Mouse (Mus musculus): Measurements from ENCODE around the gene Leng1. TPM values are rescaled to one million over a fixed set of nuclear protein-coding genes. Genes with fewer than 3 reads are reported as not detected.
"Not testable (repeated sequence)": the region's sequence is repeated elsewhere in the genome, so short reads cannot be mapped to it uniquely, and the experiment has no call there.

Leng1 gene
- polyA plus RNA-seq, 1 experiment from 2014 or later: 13.2 TPM

GRCm38 (mm10) chr7:3705911-3706310 is 40.3 kb upstream of the Leng1 start:
- Histone ChIP-seq H3K9me3 (ENCODE audit: control insufficient read depth, low read length) (no peaks in the 10 kb centered on the region), H3K4me2 (ENCODE audit: low read length) (peak overlapping the region; percentile 89), H3K4me3 (ENCODE audit: low read length) (peak overlapping the region; percentile 79), H3K4me1 (ENCODE audit: control insufficient read depth, insufficient read depth, low read depth, low read length) (peaks cover 16% of the 10 kb centered on the region), H3K36me3 (ENCODE audit: control insufficient read depth, insufficient read depth, low read length) (peaks cover 11% of the 10 kb centered on the region), H3K27me3 (replicated peaks; ENCODE audit: control insufficient read depth, insufficient read depth, low read length) (no peaks in the 10 kb centered on the region), H3K9ac (ENCODE audit: low read depth, low read length) (peak overlapping the region; percentile 80), H3K27ac (ENCODE audit: low read depth, low read length) (no peak overlapping the region)
- WGBS: 33% methylated on average over 6 of the region's 6 CpGs
- no peak for ATAC-seq

DNA sequence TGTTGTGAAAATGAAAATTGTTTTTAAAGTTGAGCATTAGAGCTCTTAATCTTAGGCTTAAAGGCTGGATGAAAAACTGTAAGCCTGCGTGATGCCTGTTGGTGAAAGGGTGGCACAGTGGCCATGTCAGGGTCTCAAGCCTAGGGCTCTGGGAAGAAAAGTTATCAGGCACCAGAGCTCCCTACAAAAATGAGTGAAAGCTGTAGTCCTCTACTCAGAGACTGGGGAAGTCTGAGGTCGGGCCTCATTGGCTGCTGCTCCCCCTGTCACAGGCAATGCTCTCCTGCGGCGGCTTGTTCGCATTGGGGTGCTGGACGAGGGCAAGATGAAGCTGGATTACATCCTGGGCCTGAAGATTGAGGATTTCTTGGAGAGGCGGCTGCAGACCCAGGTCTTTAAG is 39.8 kb upstream of the Leng1 start:
- Histone ChIP-seq H3K4me1 (ENCODE audit: control insufficient read depth, insufficient read depth, low read depth, low read length) (peaks cover 16% of the 10 kb centered on the region), H3K4me3 (ENCODE audit: low read length) (peak overlapping the region; percentile 79), H3K9ac (ENCODE audit: low read depth, low read length) (peak overlapping the region; percentile 80), H3K4me2 (ENCODE audit: low read length) (peak overlapping the region; percentile 89), H3K36me3 (ENCODE audit: control insufficient read depth, insufficient read depth, low read length) (peaks cover 11% of the 10 kb centered on the region)
- not testable (repeated sequence) for ATAC-seq; H3K27me3 ChIP-seq (replicated peaks; ENCODE audit: control insufficient read depth, insufficient read depth, low read length); H3K9me3 ChIP-seq (ENCODE audit: control insufficient read depth, low read length); H3K27ac ChIP-seq (ENCODE audit: low read depth, low read length)
- whole genome bisulfite sequencing: 7% methylated on average over 7 of the region's 7 CpGs

DNA sequence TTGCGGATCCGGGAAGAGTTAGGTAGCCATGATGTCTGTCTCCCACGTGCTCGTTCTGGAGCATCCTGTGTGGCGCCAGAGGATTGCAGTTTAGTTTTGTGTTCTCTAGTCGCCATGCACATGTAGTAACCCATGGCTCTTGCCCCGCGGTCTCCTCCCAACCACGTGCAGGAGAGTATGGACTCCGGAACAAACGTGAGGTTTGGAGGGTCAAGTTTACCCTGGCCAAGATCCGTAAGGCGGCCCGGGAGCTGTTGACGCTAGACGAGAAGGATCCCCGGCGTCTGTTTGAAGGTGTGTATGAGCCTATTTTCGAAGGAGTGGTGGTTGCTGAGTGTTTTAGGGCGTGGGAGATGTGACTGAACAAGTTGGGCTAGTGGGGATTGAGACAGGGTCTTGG is 38.8 kb upstream of the Leng1 start:
- H3K27ac ChIP-seq (ENCODE audit: low read depth, low read length): peak overlapping the region; percentile 86
- H3K36me3 ChIP-seq (ENCODE audit: control insufficient read depth, insufficient read depth, low read length): peaks cover 16% of the 10 kb centered on the region
- under 1% methylated on average over 20 of the region's 20 CpGs for WGBS
- H3K9me3 ChIP-seq (ENCODE audit: control insufficient read depth, low read length): no peaks in the 10 kb centered on the region
- ATAC-seq: peak; percentile 60
- peak overlapping the region; percentile 80 for H3K9ac ChIP-seq (ENCODE audit: low read depth, low read length)
- peak overlapping the region; percentile 79 for H3K4me3 ChIP-seq (ENCODE audit: low read length)
- H3K4me2 ChIP-seq (ENCODE audit: low read length): peak overlapping the region; percentile 89
- H3K27me3 ChIP-seq (replicated peaks; ENCODE audit: control insufficient read depth, insufficient read depth, low read length): no peaks in the 10 kb centered on the region
- H3K4me1 ChIP-seq (ENCODE audit: control insufficient read depth, insufficient read depth, low read depth, low read length): peaks cover 16% of the 10 kb centered on the region

- Histone ChIP-seq H3K36me3 (ENCODE audit: control insufficient read depth, insufficient read depth, low read length) (peaks cover 22% of the 10 kb centered on the region), H3K4me2 (ENCODE audit: low read length) (peak within 1 kb of the TSS; percentile 89), H3K4me3 (ENCODE audit: low read length) (peak within 1 kb of the TSS; percentile 79), H3K27me3 (replicated peaks; ENCODE audit: control insufficient read depth, insufficient read depth, low read length) (no peaks in the 10 kb centered on the region), H3K9me3 (ENCODE audit: control insufficient read depth, low read length) (no peaks in the 10 kb centered on the region), H3K27ac (ENCODE audit: low read depth, low read length) (peak within 1 kb of the TSS; percentile 86), H3K4me1 (ENCODE audit: control insufficient read depth, insufficient read depth, low read depth, low read length) (peaks cover 16% of the 10 kb centered on the region), H3K9ac (ENCODE audit: low read depth, low read length) (peak within 1 kb of the TSS; percentile 80)
- peak; percentile 95 for ATAC-seq
- 2% methylated on average over 42 of the region's 42 CpGs for WGBS
These were observed 38.3 kb upstream of the Leng1 start, which contains the start of gene Rps9 for GRCm38 (mm10) chr7:3703879-3704441. Gene Rps9, plus strand, starts transcription at chr7:3703993.

DNA sequence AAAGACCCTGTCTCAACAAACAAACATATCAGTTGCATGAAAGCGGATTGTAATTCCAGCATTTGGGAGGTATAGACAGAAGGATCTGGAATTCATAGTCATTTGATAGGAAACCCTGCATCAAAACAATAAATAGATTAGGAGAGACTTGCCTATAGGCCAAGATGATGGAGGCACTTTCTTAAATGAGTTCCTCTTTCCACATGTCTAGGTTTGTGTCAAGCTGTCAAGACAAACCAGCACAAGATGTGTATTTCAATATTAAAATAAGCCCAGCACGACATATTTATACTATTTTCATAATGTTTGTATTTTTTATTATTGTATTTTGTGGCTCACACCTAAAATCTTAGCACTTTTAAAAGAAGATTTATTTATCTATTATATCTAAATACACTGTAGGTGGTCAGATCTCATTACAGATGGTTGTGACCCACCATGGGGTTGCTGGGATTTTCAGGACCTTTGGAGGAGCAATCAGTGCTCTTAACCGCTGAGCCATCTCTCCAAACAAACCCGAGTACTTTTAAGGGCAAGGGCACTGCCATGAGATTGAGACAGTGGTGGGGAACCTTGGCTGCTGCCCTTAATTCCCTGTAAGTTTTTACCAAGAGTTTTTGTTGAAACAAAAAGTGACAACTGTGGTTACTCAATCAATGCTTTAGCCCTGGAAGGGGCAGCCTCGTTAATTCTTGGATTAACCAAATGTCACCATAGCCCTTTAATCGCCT is 37.7 kb upstream of the Leng1 start:
- peak overlapping the region; percentile 79 for H3K4me3 ChIP-seq (ENCODE audit: low read length)
- H3K4me2 ChIP-seq (ENCODE audit: low read length): peak overlapping the region; percentile 89
- H3K27ac ChIP-seq (ENCODE audit: low read depth, low read length): peak overlapping the region; percentile 86
- no peaks in the 10 kb centered on the region for H3K9me3 ChIP-seq (ENCODE audit: control insufficient read depth, low read length)
- peaks cover 25% of the 10 kb centered on the region for H3K36me3 ChIP-seq (ENCODE audit: control insufficient read depth, insufficient read depth, low read length)
- H3K27me3 ChIP-seq (replicated peaks; ENCODE audit: control insufficient read depth, insufficient read depth, low read length): no peaks in the 10 kb centered on the region
- peak; percentile 55 for ATAC-seq
- H3K4me1 ChIP-seq (ENCODE audit: control insufficient read depth, insufficient read depth, low read depth, low read length): peaks cover 16% of the 10 kb centered on the region
- H3K9ac ChIP-seq (ENCODE audit: low read depth, low read length): peak overlapping the region; percentile 80; the same call in 1 of the 2 replicates
- 22% methylated on average over 6 of the region's 6 CpGs for WGBS

DNA sequence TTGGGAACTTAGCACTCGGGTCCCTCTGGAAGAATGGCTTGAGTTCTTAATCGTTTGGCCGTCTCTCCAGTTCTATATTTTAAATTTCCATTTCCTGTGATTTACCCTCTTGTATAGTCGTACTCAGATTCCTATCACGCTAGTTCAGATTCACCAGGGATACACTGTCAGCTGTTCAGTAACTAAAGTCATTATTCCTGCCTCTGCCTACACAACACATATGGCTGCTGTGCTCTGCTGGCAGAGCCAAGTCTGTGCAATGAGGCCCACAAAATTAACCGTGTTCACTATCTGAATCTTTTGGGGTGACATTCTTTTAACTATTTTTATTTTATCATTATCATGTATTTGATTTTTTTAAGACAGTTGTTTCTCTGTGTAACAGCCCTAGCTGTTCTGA is 32.8 kb upstream of the Leng1 start:
- no peaks in the 10 kb centered on the region for H3K27me3 ChIP-seq (replicated peaks; ENCODE audit: control insufficient read depth, insufficient read depth, low read length)
- no peak overlapping the region for H3K4me3 ChIP-seq (ENCODE audit: low read length)
- peaks cover 9% of the 10 kb centered on the region for H3K4me1 ChIP-seq (ENCODE audit: control insufficient read depth, insufficient read depth, low read depth, low read length)
- peaks cover 25% of the 10 kb centered on the region for H3K36me3 ChIP-seq (ENCODE audit: control insufficient read depth, insufficient read depth, low read length)
- no peak overlapping the region for H3K9ac ChIP-seq (ENCODE audit: low read depth, low read length)
- no peak overlapping the region for H3K27ac ChIP-seq (ENCODE audit: low read depth, low read length)
- no peaks in the 10 kb centered on the region for H3K9me3 ChIP-seq (ENCODE audit: control insufficient read depth, low read length)
- no peak for ATAC-seq
- WGBS: 93% methylated on average over 6 of the region's 6 CpGs
- H3K4me2 ChIP-seq (ENCODE audit: low read length): no peak overlapping the region

GRCm38 (mm10) chr7:3694949-3695305 is 29.3 kb upstream of the Leng1 start:
- peaks cover 19% of the 10 kb centered on the region for H3K4me1 ChIP-seq (ENCODE audit: control insufficient read depth, insufficient read depth, low read depth, low read length)
- 8% methylated on average over 9 of the region's 9 CpGs for WGBS
- H3K4me2 ChIP-seq (ENCODE audit: low read length): peak overlapping the region; percentile 81
- peak overlapping the region; percentile 56 for H3K4me3 ChIP-seq (ENCODE audit: low read length)
- not testable (repeated sequence) for H3K9me3 ChIP-seq (ENCODE audit: control insufficient read depth, low read length); ATAC-seq; H3K27me3 ChIP-seq (replicated peaks; ENCODE audit: control insufficient read depth, insufficient read depth, low read length)
- H3K27ac ChIP-seq (ENCODE audit: low read depth, low read length): peak overlapping the region; percentile 91
- peak overlapping the region; percentile 88 for H3K9ac ChIP-seq (ENCODE audit: low read depth, low read length)
- peaks cover 23% of the 10 kb centered on the region for H3K36me3 ChIP-seq (ENCODE audit: control insufficient read depth, insufficient read depth, low read length)

DNA sequence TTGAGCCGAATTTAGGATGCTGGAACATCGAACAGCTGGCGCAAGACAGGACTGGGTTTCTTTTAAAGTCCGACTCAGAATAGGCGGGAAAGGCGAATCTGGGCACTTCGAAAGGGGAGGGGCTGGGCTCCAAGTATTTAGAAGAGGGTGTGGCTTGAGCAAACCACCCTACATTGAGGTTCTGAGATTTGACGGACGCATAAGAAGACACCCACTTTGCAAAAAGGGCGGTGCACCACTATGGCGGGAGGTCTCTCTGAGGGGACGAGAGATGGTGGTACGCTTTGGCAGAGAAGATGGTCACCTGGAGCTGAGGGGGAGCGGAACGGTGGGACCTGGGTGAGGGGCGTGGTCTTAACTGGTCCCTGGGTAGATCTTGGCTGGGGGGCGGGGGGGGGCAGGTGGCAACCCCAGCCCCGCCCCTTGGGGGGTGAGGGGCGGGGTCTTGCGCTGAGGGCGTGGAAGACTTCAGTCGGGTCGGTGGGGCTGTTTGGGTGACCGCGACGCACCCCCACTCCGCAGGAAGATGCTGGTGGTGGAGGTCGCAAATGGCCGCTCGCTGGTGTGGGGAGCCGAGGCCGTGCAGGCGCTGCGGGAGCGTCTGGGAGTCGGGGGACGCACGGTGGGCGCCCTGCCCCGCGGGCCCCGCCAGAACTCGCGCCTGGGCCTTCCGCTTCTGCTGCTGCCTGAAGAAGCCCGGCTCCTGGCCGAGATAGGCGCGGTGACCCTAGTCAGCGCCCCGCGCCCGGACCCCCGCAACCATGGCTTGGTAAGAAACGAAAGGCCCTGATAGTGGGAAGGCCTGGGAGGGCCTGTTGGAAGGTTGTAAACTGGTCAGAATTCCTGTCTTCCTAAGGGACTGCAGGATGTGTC is 28.7 kb upstream of the Leng1 start:
- Histone ChIP-seq H3K27ac (ENCODE audit: low read depth, low read length) (peak overlapping the region; percentile 91), H3K27me3 (replicated peaks; ENCODE audit: control insufficient read depth, insufficient read depth, low read length) (no peaks in the 10 kb centered on the region), H3K36me3 (ENCODE audit: control insufficient read depth, insufficient read depth, low read length) (peaks cover 17% of the 10 kb centered on the region), H3K9me3 (ENCODE audit: control insufficient read depth, low read length) (no peaks in the 10 kb centered on the region), H3K9ac (ENCODE audit: low read depth, low read length) (peak overlapping the region; percentile 88), H3K4me3 (ENCODE audit: low read length) (peak overlapping the region; percentile 56), H3K4me1 (ENCODE audit: control insufficient read depth, insufficient read depth, low read depth, low read length) (peaks cover 19% of the 10 kb centered on the region), H3K4me2 (ENCODE audit: low read length) (peak overlapping the region; percentile 81)
- WGBS: under 1% methylated on average over 38 of the region's 55 CpGs
- peak; percentile 24 for ATAC-seq

GRCm38 (mm10) chr7:3693809-3694075 is 28.1 kb upstream of the Leng1 start:
- Histone ChIP-seq H3K4me1 (ENCODE audit: control insufficient read depth, insufficient read depth, low read depth, low read length) (peaks cover 19% of the 10 kb centered on the region), H3K27ac (ENCODE audit: low read depth, low read length) (peak overlapping the region; percentile 91), H3K4me2 (ENCODE audit: low read length) (peak overlapping the region; percentile 81), H3K4me3 (ENCODE audit: low read length) (peak overlapping the region; percentile 56), H3K9me3 (ENCODE audit: control insufficient read depth, low read length) (no peaks in the 10 kb centered on the region), H3K9ac (ENCODE audit: low read depth, low read length) (peak overlapping the region; percentile 88), H3K27me3 (replicated peaks; ENCODE audit: control insufficient read depth, insufficient read depth, low read length) (no peaks in the 10 kb centered on the region), H3K36me3 (ENCODE audit: control insufficient read depth, insufficient read depth, low read length) (peaks cover 12% of the 10 kb centered on the region)
- WGBS: under 1% methylated on average over 18 of the region's 18 CpGs
- ATAC-seq: no peak
